Mouse (Mus musculus): ENCODE results near the gene Pgam5. TPM values are rescaled to one million over a fixed set of nuclear protein-coding genes. Genes with fewer than 3 reads are reported as not detected.

The Pgam5 gene
- total RNA-seq (2021), result 10 to 100 TPM; 45.8 to 57.6 TPM
- long read RNA-seq, experiment 1, transcript Pgam5-201 (6 exons, 2,044 nt), result minor isoform, 40 of 108 reads
- long read RNA-seq, experiment 1, transcript Pgam5-202 (6 exons, 2,098 nt), result major isoform, 58 of 108 reads
- long read RNA-seq, experiment 1, partial matches to known transcripts, result 1 of 108 reads
- long read RNA-seq, experiment 1, other reads (novel, unspliced or antisense), result 9 of 108 reads
- long read RNA-seq, experiment 2, transcript Pgam5-202 (6 exons, 2,098 nt), result major isoform, 20 of 46 reads
- long read RNA-seq, experiment 2, transcript Pgam5-201 (6 exons, 2,044 nt), result minor isoform, 19 of 46 reads
- long read RNA-seq, experiment 2, partial matches to known transcripts, result 1 of 46 reads
- long read RNA-seq, experiment 2, other reads (novel, unspliced or antisense), result 6 of 46 reads

DNA sequence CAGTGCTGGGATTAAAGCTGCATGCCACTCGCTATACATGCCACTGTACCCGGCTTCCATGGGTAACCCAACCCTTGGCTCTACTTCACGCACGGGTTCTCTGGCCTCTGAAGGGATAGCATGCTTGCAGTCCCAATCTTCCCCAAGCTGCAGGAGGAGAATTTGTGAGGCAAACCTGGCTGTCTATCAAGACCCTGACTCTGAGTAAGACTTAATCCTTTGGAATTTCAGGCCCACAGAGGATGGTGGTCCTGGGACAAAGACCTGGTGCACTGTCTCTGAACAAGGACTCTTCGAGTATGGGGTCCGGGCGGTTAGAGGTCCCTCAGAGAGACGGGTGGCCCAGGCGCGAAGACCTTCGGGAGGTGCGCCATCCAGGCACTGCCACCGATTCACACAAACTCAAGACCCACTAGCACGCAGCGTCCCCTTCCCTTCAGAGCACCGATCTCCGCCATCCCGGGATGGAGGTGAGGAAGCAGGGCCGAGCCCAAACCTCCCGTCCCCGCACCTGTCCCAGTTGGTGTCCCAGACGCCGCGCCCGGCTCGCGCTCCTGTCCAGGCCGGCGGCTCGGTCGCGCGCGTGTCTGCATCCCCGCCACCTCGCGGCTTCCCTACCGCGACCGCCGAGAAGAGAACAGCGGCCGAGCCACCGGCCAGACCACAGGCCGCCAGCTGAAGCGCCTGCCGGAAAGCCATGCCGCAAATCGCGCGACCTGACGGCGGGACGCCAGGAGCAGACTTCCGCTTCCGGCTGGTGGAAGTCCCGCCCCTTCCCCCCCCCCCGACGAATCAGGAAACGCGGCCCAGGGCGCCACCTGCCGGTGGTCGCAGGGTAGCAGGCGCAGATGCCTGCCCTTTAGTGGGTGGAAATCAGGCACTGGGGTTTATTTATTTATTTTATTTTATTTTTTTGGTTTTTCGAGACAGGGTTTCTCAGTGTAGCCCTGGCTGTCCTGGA is at the start of gene Pgam5:
TSS of gene Pgam5 (minus strand) at position 773 of the 961 bp plus-strand sequence.
- DNase-seq, result peak; percentile 92 to 96

DNA sequence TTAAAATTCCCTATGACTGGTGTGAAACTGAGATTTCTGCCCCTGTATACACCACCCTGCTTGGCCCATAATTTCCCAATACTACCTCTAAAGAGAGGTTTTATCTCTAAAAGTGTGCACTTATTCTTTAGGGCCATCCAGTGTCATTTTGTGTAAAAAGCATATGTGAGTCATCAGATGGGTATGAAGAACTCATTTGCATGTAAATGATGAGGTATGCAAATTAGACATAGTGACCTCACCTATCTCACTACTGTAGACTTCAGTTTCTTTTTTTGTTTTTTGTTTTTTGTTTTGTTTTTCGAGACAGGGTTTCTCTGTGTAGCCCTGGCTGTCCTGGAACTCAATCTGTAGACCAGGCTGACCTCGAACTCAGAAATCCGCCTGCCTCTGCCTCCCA is 43.4 kb upstream of the Pgam5 start:
- no peak for DNase-seq

DNA sequence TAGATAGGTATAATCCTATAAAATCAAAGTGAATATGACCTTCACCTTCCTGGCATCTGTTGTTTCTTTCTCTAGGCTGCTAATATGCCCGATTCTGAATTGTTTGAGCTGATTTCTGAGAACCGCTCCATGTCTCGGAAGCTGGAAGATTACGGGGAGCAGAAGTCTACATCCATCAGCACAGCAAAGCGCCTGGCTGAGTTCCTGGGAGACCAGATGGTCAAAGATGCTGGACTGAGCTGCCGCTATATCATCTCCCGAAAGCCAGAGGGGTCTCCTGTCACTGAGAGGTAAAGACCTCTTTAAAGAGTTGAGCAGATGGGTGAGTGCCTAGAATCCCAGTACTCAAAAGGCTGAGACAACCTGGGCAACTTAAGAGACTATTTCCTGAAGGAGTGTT is 39.1 kb upstream of the Pgam5 start:
- no peak for DNase-seq

DNA sequence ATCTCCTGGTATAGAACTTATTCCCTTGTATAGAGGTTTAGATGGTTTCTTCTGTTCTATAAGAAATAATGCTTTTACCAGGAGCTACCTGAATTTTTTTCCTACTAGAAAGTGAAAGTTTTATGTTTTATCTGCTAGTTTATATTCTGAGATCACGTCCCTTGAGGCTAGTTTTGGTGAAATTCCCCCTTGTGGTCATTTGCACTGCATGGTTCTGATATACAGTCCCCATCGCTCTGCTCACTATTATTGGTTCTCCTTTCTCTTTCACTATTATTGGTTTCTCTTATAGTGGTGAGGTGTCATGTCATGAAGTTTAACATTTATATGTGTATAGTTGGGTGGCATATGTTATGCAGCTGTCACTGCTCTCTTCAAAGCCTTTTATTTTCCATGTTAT is 30.9 kb upstream of the Pgam5 start:
- DNase-seq, result no peak

DNA sequence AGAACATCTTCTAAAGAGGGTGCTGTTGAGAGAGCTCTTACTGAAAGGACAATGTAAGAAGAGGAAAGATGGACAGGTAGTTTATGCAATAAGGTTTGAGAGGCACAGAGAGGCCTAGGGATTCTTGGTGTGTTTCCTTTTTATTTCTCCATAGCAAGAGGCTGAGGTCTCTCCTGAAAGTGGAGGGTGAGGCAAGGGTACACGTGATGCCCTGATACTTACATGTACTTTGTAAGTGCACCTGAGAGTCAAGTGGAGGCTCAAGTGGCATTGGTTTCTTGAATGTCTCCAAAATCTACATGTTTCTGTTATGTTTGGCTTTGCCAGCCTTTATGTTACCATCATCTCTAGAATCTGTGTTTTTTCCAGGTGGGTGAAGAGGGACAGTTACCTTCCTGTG is 26.9 kb upstream of the Pgam5 start:
- DNase-seq, result no peak

DNA sequence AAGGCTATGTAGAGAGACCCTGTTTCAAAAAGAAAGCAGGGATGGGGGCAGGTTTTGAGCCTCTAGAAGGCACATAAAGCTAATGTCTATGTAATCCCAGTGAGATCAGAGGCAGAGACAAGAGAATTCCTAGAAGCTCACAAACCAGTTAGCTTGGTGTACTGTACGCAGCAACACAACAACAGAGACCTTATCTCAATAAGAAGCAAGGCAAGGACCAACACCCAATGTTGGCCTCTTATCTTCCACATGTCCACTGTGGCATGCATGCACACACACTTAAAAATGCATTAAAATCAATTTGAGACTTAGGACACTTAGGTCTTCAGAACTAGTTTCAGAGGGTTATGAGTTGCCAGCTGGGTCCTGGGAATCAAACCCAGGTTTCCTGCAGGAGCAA is 21.9 kb upstream of the Pgam5 start:
- no peak for DNase-seq

DNA sequence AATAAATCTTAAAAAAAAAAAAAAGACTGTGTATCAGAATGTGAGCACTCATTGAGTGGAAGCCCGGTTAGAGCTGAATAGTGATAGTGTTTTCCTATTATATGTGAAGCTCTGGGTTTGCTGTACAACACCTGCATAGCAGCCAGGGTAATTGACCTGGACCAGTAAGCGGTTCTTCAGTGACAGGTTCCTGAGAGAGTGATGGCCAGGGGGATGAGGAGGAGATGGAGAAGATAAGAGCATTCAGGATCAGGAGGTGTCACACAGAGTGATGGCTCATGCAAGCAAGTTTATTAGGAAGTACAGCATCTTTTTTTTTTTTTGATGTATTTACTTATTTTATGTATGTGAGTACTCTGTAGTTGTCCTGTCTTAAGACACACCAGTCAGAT is 17.4 kb upstream of the Pgam5 start:
- no peak for DNase-seq

DNA sequence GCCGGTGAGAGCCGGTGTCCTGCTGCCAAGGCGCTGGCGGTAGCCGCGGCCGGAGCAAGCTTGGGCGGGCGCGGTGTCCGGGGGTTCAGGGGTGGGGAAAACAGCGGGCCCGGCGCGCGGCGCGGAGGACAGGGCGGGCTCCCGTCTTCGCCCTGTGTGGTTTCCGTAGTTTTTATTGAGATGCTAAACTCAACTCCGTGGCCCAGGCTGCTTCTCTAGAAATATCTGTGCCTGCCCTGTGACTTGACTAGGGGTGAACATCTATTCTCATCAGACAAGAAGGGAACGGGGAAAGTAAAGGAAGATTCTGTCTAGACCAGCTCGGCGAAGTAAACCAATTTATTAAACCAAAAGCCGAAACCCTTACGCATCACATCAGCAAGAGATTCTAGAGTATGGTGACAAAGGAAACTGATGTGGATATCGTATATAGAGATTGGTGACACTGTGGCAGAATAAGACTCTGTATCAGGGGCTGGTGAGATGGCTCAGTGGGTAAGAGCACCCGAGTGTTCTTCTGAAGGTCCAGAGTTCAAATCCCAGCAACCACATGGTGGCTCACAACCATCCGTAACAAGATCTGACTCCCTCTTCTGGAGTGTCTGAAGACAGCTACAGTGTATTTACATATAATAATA is 16.9 kb upstream of the Pgam5 start:
- DNase-seq, result no peak

DNA sequence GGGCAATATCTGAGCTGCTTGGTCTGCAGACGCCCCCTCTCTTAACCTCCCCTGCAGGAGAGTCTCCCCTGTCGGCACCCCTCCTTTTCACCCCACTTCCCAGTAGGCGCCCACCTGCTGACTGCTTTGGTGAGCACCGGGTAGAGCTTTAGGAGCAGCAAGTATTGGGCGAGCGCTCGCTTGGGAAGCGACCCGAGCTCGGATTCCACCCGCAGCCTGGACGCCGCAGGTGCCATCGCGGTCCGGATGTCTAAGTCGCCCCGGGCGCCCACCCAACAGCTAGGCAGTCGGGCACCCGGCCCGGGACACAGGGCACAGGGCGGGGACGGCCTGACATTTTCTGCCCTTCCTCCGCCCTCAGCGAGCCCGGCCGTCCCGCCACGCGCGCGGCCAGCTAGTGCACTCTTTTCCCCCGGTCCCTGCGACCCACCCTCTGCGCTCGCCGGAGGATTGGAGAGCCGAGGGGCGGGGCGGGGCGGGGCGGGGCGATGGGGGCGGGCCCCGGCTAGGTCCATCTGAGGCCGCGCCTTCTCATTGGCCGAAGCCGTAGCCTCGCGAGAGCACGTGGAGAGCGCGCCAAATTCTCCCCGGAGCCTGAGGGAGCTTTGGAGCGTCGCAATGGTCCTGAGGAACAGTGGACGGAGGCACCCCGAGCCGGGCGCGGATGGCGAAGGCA is 16.2 kb upstream of the Pgam5 start, which contains the start of the genes Pxmp2 and Pole:
TSS of gene Pxmp2 (minus strand) at position 417 of the 676 bp plus-strand sequence.
TSS of gene Pole (plus strand) at position 537 of the 676 bp plus-strand sequence.
- DNase-seq, result peak; percentile 92 to 94

DNA sequence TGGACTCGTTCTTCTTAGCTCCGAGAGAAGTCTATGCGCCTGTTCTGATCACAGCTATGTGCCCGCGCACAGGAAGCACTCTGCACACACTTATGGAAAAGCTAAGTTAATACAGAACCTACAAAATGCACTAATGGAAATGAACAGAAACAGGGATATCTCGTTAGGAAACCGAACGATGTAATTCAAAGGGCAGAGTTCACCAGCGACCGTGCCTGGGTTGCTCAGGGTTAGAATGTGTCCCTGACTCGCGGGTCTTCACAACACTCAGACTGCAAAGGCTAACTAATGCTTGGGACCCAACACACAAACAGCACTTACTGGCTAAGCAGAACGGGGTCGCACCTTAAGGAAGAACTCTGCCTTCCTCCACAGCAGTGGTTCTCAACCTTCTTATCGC is 15.4 kb upstream of the Pgam5 start:
- peak; percentile 1 to 5 for DNase-seq

DNA sequence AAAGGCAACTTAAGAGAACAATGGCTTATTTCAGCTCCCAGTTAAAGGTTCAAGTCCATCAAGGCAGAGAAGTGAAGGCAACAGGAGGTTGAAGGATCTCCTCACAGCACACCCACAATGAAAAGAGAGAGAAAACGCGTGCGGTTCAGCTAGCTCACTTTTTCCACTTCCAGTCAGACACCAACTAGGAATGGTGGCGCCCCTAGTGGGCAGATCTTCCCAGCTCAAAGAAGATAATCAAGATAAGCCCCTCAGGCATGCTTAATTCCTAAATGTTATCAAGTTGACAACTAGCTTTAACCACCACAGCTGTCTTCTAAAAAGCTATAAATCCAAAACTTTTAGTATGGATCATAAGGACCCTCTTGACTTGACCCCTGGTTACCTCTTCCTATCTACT is 14.8 kb upstream of the Pgam5 start:
- DNase-seq, result peak; percentile 58 to 60

DNA sequence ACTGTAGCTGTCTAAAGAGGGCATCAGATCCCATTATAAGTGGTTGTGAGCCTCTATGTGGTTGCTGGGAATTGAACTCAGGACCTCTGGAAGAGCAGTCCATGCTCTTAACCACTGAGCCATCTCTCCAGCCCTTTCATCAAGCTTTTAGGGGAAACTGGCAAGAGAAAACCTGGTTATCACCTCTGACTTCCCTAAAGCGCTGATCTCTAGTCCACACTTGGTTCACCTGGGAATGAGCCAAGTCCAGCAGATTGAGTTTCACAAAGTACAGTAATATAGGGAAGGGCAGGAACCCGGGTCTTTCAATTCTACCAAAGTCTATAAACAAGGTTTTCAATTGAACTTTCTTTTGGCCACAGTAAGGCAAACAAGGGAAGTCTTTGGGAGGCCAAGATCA is 12.3 kb upstream of the Pgam5 start:
- no peak for DNase-seq

DNA sequence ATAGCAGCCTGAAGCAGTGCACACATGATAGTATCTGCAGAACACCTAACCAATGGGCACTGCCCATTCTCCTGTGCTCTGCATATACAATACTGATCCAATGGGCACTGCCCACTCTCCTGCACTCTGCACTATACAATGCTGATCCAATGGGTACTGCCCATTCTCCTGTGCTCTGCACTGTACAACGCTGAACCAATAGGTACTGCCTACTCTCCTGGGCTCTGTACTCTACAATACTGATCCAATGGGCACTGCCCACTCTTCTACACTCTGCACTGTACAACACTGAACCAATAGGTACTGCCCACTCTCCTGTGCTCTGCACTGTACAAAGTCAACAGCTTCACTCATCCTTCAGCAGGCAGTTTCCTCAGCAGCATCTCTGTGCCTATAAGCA is 7.2 kb upstream of the Pgam5 start:
- DNase-seq, result no peak

DNA sequence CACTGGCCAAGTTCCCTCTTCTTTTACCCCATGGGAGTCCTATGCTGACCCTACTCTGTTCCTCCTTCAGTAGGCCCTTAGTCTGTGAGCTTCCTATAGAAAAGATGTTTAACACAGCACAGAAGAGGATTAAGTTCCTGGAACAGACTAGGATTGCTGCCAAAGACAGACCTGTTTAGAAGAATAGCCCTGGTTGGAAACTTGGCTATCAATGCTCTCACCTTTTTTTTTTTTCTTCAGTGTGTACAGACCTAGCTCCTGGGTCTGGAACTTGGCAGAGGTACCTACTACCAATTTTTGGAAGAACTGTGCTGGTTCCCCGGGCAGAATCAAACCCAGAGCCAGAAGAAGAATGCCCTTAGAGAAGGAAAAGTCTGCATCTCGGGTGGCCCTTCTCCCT is 6.7 kb upstream of the Pgam5 start:
- no peak for DNase-seq

DNA sequence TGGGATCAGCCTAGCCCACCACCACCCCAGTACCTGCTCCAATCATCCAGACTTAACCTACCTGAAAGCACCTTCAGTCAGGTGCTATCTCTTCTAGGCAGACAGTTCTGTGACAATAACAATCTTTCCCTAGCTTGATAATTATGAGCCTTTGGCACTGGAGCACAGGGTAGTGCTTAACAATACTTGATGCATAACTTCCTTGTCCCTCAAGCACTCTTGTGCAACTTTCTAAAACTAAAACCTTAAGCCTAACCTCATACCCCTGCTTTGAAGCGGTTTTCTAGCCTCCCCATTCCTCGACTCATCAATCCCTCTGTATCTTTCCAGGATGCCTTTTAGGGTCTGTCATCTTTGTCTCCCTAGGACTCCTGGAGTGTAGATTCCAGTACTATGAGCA is 5.1 kb upstream of the Pgam5 start:
- no peak for DNase-seq

DNA sequence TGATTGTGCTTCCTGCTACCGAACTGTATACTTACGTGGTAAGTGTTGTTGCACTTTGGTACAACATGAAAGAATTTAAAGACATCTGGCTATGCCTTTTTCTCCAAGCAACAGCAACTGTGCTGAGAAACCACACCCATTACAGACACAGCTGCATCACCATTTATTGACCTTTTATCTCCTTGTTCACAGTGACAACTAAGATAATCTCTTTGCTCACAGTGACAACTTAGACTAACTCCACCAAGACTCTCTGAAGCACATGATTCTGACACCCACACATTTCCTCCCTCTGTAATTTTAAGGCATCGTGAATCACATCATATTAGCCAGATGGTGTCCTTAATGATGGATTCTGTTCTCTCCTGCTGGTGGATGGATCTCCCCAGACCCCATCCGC is 4.4 kb upstream of the Pgam5 start:
- DNase-seq, result no peak

DNA sequence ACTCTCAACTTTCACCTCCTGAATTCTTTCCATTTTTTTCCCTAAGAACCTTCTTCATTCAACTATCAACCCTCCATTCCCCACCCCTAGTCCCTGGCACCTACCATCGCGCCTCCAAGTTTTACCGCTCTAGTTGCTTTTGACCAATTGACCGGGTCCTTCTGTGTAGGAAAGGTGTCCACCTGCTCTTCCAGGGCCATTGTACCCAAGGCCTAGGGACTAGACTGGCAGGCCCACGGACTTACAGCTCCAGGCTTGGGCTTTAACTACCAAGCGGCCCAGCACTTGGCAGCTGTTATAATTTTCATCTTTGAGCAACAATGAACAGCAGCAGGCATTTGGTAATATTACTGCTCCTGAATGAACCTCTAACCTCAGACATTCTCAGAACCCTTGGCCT is 529 bp upstream of the Pgam5 start:
- no peak for DNase-seq

DNA sequence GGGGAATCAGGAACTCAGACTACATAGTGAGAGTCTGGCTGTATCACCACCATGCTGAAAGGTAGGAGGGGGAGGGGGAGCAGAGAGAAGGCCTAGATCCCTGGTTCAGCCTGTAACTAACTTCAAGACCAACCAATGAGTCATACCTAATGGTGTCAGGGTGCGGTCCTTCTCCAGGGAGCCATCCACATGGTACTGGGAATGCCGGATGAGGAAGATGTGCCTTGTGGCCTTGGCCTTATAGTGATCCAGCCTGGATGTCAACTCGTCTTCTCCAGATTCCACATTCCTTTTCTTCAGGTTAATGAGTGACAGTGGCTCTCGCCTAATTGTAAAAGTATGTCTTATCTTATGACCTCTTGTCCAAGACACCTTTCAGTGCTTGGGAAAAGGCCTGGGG is 2.8 kb downstream of the Pgam5 start:
- DNase-seq, result no peak

DNA sequence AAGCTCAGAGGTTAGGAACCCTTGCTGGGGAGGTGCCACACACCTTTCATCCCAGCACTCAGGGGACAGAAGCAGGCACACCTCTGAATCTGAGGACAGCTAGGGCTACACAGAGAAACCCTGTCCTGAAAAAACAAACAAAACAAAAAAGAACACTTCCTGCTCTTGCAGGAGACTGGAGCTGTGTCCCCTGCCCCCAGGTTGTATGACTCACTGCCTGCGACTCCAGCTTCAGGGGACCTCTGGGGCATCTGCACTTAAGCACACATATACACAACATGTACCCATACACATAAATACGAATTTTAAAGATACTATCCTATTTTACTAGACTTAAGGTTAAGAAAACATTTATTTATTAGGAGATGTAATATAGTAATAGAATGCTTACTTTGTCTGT is 25.6 kb downstream of the Pgam5 start:
- DNase-seq, result no peak

DNA sequence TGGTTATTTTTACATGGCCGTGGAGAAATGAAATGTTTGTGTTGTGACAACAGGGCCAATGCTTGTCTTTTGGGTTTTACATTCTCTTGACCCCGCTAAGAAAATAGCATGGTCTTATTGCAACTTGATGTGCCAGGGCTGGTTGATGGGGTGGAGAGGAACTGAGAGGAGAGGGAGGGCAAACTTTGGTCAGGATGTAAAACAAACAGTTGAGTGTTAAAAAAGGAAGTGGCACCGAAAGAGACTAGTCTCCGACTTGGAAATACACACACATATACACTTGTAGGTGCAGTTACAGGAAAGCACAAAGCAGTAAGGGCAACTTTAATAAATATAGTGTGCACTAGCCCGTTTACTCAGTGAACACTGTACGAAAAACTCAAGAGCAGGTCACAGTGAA is 37.4 kb downstream of the Pgam5 start:
- no peak for DNase-seq

DNA sequence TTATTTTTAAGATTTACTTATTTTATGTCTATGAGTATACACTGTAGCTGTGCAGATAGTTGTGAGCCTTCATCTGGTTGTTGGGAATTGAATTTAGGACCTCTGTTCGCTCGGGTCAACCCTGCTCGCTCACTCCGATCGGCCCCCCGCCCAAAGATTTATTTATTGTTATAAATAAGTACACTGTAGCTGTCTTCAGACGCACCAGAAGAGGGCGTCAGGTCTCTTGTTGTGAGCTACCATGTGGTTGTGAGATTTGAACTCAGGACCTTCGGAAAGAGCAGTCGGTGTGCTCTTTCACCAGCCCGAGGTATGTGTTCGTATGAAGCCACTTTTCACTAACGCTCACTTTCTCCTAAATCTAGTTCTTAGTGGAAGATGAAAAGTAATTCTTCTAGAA is 38.1 kb downstream of the Pgam5 start:
- DNase-seq, result peak in 1 of 2 experiments; percentile 13
